Mouse (Mus musculus) brain, embryonic 14.5 days (tissue): ENCODE measurements at regions not wholly inside any gene's neighbourhood (a gene's known extent, or its start where the extent isn't known, plus 50 kb on each side); places are given as distances from the start of the nearest gene placed in this dataset.

Source experiments
- CTCF ChIP-seq: fragments of 200-500 bp; IDR thresholded peaks from 2 replicates; pipeline ENCODE4 v1.5.1; 2012; ENCODE audit warnings: inconsistent platforms, mild to moderate bottlenecking, moderate library complexity, borderline replicate concordance; ENCODE audit not compliant: insufficient read depth, insufficient read length; ENCODE audit errors: extremely low read depth
- POLR2A ChIP-seq: fragments of 200-500 bp; IDR thresholded peaks from 2 replicates; pipeline ENCODE4 v1.6.1; 2012; ENCODE audit warnings: mild to moderate bottlenecking, inconsistent platforms, borderline replicate concordance; ENCODE audit not compliant: poor library complexity, insufficient read depth, insufficient read length, severe bottlenecking; ENCODE audit errors: extremely low read depth

DNA sequence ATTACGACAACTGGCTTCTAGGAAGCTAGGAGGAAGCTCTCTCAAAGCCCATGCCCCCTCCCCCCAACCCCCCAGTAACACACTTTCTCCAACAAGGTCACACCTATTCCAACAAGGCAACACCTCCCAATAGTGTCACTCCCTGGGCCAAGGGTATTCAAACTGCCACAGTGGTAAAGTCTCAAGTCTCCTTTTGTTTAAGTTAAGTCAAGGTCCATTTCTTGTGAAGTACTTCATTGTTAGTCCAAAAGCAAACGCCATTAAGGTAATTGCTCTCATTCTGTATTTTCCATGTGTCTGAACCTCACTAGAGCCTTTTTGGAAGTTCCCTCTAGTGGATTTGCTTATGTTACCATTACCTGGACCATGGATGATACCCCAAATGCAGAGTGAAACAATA, 116.2 kb upstream of the Ubash3b start:
- TF ChIP-seq POLR2A (no peak), CTCF (no peak)
